Mouse (Mus musculus) induced T-regulatory cell, adult 2 months (primary cell): ENCODE results near the gene Stx16.

Experiments
- DNase-seq: peaks from one replicate; pipeline ENCODE4 v3.0.0-alpha.2; 2012; ENCODE audit warnings: low read depth

Gene Stx16

DNA sequence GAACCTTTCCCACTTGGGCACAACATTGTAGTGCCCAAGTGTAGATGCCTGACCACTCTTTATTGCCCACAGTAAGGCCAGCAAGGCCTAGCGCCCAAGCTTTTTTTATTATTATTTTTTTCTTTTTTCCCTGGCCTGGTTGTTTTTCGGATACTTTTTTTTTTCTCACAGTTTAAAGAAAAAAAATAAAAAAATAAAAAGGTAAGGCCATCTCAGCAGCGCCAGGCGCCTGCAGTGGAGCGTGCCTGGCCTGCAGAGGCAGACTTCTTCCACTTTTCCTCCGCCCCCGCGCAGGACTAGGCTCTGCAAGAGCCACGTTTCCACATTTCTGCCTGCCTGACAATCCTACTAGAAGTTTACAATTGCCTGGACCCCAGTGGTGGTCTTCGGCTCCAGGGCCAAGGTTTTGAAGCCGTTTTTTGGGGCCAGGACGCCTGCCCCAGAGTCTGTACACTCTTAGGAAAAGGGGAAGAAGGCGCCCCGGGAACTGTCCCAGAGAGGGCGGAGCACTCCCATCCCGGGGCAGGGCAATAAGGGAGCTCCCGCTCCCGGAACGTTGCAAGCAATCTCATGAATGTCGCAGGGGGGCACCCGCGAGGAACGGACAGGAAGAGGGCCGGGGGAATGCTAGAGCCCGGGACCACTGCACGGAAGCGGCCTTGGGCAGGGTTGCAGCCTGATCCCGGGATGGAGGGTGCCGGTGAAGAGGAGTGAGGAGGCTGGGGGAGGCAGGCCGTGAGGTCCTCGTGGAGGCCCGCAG, at the start of gene Stx16:
TSS of gene Stx16 (plus strand) at position 636 of the 760 bp plus-strand sequence.
- peak; percentile 85 for DNase-seq

DNA sequence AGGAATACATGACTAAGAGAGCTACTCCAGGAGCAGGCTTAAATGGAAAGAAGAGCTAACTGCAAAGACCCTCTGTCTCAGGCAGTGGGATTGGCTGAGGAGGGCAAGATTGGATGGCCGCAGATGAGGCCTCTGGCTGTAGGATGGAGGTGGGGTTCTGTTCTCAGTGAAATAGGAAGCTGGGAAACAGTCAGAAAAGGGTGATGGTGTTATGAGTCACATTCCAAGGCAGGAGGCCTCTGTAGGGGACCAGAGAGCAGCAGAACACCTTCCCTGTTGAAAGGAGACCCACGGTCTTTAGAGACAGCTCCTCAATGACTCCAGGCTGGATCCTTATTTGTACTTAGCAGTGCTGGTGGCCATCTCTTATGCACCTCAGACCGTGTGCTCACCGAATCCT, 49.7 kb upstream of the Stx16 start:
- no peak for DNase-seq

DNA sequence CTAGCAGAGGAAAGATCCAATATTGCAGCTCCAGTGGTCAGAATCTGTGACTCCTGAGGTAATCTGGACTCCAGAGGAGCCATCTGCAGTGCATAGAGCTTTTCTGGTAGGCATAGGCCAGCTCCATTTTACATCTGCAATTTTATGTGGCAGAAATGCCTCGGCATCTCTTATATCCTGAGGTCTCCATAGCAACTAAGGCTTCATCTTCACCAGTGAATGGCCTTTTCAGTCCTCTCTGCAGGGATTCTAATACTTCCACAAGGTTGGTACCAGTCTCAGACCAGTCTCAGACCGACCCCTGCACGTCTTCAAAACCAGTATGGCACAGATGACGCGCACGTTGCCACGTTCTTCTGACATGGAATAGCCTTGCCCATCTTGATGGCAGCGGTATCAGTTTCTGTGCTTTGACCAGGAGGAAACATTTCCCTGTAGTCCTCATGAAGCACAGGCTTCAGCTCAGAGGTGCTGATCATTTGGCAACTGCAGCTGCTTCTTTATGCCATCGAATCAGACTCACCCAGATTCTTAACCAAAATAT, 42.8 kb upstream of the Stx16 start:
- no peak for DNase-seq

DNA sequence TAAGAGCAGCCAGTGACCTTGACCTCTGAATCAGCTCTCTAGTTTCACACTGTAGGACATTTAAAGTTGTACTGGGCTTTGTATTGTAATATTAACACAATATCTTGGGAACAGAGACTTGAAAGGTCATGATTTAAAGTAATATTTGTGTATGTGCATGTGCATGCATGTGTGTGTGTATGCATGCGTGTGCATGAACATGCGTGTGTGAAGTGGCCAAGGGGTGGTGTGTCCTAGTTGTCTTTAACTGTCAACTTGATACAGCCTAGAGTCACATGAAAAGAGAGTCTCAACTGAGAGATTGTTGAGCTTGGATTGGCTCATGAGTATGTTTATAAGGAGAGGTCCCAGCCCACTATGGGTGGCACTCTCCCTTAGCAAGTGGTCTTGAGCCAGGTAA, 28.5 kb upstream of the Stx16 start:
- no peak for DNase-seq

DNA sequence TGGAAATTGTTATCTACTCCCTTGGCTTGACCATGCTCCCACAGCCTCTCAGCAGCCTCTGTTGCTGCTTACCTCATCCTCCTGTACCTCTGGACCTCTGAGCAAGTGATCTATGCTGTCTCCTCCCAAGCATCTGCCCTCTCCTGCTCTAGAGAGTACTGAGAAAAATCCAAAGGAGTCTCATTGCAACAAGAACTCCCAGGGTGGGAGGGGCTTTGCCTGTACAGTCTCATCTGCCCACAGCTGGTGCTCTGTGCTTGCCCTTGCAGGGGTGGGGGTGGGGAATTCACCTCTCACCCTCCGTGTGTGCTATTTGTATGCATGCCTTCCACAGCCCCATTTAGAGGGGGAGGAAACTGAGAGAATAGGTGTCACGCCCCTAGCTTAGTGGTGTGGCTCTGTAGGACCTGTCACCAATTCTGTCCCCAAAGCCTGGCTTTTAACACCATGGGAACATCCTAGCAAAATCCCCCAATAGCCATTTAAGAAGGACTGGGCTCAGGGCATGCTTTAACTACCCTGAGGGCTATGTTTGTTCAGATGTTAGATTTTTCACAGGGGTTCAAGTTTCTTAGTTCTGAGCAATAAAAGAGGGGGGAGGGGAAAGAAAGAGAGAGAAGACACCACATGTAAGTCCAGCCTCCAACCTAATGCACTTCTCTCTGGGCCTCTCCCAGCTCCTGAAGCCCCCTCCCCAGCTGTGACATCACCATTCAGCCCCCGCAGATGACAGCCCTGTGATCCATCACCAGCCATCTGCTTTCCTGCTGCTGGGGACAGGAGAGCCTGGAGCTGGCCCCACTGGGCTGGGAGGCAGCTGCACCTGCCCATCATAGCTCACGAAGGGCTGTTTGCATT, 26.4 kb upstream of the Stx16 start:
- no peak for DNase-seq

DNA sequence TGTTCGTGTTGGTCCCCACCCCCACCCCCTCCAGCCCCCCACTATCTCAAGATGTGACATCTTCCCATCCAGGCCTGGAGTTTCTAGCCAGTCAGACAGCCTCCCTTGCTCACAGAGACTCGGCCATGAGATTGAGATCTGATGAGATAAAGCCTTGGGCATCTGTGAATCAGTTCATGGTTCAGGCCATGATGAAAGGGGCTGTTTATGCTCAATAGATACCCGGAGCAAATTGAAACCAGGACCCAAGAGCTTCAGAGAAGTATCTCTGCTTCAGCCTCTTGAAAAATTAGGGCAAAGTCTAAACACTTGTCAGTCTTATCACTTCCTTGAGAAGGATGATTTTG, 25.8 kb upstream of the Stx16 start:
- DNase-seq = no peak

DNA sequence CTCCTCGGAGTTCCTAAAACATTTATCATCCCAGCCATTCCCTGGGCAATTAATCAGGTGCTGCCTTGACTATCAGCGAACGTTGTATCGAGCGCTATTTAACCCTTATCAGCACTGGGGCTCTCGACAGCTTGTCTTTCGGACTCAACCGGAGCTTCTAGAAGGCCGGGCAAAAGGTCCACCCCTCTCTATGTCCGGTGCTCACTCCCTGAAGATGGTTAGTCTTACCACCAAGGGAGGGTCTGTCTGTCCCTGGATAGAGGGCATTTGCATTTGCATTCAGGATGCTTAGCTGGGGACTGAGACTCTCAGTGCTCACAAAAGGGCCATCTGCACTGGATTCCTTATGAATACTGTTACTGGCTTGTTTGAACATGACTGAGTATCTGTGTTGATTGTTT, 25.0 kb upstream of the Stx16 start:
- DNase-seq = no peak

DNA sequence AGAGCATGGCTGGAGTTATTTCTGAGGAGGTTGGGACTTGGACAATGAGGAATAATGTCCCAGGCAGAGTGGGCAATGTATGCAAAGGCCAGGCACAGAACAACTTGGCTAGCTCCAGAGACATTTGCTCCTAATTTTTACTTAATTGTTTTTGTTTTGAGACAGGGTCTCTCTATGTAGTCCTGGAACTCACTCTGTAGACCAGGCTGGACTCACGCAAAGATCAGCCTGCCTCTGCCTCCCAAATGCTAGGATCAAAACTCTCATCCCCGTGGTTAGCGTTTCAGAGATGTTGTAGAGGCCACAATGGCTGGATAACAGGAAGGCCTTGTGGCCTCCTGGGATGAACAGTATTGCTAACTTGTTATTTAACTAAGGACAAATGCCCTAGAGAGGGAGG, 21.6 kb upstream of the Stx16 start:
- no peak for DNase-seq

DNA sequence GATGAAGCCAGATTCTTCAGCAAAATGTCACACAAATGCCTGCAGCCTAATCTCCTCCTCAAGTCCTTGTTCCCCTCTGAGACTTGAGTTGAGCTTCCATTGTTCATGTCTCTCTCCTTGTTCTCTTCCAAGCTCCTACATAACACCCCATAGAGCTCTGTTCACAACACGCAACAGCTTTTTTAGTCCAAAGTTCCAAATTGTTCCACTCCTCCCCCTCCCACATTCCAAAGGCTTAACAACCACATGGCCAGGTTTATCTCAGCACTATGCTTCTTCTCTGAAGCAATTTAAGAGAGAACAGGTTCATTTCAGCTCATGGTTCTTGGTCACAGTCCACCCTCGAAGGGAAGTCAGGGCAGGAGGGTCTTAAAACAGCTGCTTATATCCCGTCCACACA, 18.4 kb upstream of the Stx16 start:
- DNase-seq = no peak

DNA sequence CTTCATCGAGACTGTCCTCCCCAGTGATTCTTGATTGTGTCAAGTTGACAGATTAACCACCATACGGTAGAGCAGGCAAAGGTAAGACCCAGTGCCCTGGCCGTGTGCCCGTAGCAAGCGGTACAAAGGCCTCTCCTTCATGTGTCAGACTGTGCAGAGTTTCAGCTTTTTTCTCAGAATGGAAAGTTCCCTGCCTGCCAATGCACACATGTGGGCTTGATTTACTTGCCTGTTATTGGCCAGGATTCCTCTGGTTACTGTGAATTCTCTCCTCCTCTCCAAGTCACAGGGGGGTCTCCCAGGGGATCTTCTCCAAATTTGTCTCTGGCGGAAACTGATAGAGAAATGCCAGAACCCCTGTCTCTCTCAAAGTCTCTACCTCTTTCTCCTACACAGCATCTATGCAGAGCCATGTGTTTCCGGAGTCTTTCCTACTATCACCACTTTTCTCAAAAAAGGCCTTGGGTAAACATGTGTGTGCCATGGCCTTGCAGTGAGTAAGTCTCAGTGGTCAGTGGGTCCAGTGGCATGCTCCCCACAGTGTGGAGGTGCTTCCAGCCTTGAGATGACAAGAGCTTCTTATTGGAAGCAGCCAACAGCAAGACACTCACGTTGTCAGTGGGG, 17.7 kb upstream of the Stx16 start:
- no peak for DNase-seq

DNA sequence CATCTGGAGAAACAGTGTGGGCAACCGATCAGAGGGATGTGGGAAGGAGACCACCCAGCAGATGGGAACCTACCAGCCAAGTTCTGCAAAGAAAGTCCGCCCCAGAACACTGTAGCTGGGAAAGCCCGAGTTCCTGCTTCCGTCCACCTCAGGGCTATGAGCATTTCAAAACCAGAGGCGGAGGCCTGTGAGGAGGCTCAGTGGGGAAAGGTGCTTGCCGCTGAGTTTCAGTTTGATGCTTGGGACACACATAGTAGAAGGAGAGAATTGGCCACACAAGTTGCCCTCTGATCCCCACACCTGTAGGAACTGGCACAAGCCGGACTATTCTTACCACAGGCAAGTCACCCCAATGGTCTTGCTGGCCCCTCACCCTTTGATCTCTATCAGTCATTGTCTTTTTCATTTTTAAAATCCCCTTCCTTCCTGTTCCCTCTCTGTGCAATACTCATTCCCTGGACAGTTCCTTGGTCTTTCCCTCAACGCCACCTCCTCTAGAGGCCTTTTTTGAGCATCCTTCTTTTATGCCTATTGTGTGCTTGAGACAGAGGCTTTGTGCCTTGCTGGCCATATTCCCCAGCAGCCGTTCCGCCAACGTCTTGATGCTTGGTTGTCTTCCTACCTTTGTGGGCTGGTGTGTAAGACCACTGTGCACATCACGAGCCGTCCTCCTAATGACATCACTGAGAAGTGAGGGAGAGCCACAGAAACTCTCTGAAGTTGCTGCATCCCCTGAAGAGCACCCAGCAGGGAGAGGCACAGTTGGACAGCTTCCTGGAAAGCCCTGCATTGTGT, 16.3 kb upstream of the Stx16 start:
- DNase-seq = no peak

DNA sequence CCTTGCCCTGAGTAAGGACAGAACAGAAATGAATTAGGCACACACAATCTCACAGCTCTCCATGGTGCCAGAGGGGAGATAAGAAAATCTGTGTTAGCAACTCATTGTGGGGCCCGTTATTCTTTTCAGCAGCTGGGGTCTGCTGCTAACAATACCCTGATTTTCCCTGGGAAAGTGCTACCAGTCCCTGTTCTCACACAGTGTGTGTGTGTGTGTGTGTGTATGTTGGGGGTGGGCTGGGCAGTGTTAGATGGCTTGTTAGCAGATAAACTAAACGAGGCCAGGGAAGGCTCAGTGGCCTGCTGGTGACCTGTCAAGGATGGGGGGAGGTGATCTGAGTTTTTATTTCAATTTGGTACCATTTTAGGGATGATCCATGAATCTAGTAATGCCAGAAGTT, 14.9 kb upstream of the Stx16 start:
- DNase-seq = no peak

DNA sequence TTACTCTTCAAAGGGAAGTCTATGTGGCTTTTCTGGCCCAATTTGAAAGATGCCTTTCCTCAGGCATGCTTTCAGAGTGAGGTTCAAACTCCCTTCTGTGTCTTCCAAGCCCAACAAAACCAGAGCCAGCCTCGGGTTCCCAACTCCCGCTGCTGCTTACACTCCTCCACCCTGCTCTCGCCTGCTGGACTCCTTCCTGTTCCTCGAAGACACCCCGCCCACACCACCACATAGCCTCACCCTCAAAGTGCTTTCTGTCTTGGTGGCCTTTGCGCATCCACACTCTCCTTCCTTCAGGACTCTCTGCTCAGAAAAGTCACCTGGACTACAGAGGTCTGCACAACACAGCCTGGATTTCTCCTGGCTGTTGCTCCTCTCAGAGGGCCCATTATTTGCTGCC, 13.0 kb upstream of the Stx16 start:
- DNase-seq = no peak

DNA sequence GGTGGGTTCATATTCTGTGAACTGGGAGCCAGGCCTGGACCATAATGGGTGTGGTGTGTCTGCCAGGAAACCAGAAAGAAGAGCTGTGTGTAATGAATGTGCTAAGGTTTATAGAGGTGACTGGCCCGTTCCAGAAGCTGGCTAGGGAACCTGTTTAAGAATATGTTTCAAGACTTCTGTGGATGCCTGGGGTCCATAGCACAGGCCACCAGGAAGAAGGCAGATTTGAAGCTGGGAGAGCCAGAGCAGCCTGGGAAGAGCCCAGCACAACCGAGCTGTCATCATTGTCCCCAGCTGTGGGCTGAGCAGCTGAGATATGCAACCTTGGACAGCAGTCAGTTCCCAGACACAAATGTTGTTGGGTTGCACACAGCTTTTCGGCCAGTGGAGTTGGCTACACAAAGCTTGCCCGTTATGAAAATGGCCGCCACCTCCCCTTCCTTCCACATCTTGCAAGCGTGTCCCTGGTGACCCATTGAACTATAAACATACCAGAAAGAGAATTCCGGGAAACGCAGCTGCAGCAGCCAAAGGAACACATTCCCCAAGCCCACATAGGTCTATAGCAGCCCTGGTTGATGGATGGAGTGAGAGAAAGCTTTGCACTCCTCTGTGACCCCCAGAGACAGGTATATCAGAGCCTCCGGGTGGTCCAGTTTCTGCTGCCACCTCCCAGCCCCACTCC, 12.4 kb upstream of the Stx16 start:
- no peak for DNase-seq

DNA sequence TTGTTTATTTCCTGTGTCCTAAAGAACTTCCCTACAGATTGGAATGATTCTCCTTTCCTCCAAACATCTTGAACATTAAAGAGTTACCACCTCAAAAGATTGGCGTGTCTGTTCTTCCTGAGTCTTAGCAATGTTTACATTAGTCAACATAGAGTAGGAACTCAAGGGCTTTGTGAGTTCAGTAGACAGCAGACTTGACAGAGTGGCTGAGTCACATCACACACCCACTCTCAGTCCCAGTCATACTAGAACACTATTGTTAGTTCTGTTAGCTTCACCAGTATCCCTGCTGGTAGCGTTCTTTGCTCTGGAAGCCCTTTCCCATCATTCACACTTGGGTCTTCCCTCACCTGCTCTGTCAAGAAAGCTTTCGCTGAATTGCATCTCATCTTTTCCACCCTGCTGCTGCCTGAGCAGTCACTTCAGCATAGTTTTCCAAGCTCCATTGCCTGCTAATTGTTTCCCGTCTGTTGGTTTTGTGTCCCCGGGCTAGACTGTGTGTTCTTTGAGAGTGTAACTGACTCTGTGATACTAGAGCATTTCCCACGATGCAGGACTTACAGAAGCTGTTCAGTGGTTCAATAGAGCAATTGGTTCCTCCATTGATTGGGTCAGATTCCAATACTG, 8.2 kb upstream of the Stx16 start:
- no peak for DNase-seq

DNA sequence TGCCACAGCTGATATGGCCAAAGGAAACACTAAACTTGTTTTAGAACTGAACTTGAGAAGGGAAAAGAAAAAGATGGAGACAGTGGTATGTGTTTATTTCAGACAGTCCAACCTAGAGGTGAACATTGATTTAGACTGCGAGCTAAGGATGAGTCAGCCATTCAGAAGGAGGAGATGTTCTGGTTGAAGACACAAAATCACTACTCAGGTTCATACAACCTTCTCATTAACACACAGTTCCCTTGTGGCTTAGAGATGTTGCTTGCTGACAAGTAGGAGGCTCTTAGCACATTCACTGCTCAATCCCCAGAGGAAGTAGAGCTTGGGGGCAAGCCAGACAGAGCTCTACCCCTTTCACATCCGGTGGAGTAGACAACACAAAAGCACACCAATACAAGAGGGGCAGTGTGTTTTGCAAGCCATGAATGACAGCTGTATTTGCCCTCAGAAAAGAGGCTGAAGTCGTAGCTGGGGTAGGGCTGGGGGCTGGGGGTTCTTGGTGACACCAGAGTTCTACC, 6.5 kb upstream of the Stx16 start:
- peak; percentile 20 for DNase-seq

DNA sequence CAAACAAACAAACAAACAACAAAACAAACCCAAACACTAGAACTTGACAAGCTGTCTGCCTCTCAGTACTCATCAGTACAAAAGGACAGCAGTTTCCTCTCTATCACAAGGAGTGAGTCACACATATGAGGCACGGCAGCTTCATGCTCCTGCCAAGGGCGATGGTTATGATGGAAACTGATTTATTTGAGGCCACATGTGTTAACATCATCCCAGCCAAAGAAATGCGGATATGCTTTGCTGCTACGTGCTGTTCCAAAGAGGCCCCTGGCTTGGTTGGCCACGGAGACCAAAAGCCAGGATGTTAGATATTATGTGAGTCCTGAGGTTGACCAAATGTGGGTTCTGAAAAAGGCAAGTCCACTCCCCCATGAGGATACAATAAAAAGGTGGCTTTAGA, 4.7 kb upstream of the Stx16 start:
- DNase-seq = no peak

DNA sequence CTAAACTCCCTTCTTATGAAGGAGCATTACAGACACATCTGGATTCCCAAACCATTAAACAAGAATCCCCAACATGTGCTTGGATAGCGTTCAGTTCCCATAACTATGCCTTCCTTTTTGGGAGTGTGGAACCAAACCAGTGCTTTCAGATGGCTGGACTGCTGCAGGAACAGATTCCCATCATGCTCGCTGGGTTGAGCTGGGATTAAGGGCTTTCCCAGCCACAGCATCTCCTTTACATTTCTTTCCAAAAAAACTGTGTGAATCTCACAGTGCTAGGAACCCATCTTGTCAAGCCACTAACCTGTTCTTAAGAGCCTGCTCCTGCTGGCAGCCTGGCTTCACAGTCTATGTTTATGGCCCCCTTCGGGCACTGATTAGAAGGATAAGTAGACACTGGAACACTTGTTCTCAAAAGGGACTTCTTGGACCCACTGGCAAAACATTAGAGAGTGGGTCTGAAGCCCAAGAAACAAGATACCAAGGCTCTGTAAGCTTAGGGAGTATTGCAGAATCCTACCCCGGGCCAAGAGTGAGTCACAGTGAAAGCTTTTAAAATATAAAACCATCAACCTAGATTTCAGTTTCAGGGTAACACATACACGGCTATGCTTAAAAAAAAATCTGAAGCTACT, 2.8 kb upstream of the Stx16 start:
- DNase-seq = no peak

DNA sequence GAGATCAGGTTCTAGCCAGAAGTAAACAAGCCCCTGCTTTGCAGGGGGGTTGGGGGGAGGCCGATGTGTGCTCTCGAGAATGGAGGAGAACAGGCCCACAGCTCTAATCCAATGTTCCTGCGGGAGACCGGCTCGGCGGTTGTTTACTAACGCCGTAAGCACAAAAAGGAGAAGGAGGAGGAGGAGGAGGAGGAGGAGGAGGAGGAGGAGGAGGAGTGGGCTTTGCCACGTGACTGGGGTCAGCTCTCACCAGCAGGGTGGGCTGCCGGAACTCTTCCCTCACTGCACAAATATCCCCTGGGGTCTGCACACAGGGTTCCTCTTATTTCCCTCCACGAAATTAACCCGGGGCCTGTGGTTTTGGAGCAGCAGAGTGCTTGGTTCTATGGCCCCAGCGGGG, 1.5 kb upstream of the Stx16 start:
- no peak for DNase-seq

DNA sequence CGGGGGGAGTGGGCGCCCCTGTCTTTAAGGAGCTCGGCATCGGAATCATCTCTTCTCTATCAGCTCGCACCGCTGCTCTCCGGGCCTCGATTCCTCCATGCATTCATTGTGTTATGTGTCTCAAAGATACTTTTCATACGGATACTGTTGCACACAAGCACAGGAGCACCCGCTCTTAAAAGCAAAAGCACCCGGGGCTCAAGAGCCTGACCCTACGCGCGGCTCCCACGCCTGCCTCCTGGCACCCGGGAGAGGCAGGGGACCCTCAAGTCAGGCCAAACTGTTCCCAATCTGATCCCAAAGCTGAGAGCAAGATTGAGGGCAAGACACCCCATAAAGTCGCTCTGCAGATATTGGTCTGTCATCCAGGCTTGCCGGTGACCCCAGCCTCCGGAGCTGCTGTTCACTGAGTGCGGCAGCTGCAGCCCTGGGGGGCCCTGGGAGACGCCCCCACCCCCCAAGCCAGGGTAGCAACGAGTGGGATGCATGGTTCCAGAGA, 987 bp upstream of the Stx16 start:
- DNase-seq = peak; percentile 16
